Mouse (Mus musculus): ENCODE data around the gene Timd4.

Timd4 gene

DNA sequence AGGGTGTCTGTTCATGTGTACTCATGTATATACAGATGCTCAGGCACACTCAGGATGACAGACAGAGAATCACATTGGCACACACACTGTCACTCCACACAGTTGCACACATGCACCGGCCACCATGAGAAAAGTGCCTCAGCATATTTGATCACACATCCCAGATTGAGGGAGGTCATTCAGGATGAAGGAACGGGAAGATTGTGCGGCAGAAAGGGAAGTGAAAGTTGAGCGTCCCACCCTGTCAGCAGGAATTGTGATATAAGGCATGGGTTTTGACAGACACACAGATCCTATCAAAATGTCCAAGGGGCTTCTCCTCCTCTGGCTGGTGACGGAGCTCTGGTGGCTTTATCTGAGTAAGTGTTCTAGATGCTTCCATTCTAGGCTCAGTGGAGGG lies at the start of gene Timd4:
Timd4 (plus strand) TSS at position 290 of the 400 bp plus-strand sequence.
- no peak for DNase-seq (ENCODE audit: low read depth)

DNA sequence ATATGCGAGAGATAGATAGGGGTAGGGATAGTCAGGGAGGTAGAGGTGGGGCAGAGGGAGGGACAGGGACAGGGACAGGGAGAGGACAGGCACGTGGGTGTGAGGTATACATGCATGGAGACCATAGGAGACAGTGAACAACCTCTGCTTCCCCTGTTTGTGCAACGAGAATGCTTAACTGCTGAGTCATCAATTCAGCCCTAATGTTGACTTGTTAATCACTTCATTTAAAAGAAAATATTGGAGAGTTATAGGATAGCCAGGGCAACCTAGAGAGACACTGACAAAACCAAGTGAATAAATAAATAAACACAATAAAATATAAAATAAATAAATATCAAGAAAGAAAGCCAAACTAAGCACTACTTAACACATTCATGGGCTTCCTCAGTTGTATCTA lies 33.7 kb upstream of the Timd4 start:
- no peak for DNase-seq (ENCODE audit: low read depth)

DNA sequence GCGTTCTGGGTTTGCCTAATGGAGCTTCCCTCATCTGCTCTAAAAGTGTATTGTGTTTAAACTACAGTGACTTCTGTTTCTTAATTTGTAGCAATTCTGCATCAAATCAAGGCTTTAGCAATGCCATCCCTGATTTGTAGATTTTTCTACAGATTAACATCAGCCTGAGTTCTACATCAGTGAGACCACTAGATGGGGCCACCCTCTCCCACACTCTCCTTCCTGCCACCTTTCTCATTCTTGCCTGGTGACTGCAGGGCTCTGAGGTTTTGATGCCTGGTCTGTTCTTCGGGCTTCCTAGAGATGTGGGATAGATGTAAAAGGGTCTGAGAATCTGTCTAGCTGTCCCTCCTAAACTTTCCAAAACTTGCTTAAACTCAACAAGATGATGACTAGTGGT lies 30.8 kb upstream of the Timd4 start:
- no peak for DNase-seq (ENCODE audit: low read depth)

DNA sequence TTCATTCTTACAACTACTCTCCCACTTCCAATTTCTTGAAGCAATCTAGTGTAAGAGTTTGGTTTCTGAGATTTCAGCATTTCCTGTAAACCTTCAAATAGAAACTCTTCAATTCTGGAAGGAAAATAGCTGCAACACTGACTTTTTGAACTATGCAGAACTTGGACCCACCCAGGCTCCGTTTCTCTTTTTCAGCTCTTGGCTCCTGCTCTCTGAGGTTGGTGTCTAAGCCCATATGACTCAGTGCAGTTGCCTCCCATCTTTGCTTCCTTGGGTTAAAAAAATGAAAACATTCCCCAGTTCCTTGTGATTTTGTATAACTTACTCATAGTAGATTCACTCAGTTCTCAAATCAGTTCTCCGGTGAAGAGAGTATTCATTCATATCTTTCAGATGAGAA lies 6.2 kb upstream of the Timd4 start:
- no peak for DNase-seq (ENCODE audit: low read depth)

DNA sequence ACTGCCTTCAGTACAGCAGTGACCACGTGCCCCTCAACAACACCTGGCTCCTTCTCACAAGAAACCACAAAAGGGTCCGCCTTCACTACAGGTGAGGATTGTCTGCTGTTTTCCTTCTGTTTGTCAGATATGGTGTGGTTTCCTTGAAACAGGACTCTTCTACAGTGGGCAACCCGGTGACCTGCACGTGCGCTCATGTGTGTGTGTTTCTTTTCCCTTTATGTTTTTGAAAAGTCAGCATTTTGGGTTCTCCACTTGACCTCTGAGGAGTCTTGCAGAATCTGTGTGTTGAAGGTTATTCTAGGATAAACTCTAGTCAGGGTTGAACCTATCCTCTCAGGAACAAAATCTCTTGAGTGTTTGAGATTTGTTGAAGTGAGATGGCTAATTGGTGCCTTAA lies 7.1 kb downstream of the Timd4 start:
- no peak for DNase-seq (ENCODE audit: low read depth)

DNA sequence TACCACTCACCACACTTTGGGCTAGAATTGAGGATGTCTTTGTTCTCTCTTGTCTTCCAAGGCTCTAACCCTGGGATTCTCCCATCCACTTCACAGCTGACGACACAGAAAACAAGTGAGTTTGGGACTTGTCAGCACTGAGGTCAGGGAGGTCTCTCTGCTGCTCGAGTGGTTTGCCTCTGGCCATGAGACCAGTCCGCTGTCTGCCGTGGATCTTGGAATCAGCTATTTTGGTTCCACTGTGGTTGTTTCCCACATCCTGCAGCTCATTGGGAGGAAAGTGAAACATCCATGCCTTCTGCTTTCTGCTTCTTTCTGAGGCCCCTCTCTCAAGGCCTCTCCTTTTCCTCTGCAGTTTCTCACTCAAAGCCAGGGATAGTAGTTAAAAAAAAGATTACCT lies 9.3 kb downstream of the Timd4 start:
- peak; percentile 1 for DNase-seq (ENCODE audit: low read depth)

DNA sequence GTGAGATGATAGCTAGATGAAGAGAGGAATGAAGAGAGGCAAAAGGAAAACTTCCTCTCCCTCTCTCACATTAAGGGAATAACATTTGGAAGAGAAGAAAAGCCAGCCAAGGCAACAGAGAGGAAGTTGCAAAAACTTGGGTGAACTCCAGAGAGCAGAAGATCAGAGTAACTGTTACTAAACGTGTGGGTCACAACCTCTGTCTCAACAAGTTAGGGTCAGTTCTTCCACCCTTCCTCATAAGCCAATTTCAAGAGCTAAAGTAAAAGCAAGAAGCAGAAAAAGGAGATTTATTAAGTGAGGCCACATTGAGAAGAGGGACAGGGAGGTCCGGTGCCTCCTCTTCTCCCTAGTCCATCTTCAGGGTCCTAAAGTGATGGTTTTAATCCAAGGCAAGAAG lies 19.7 kb downstream of the Timd4 start:
- no peak for DNase-seq (ENCODE audit: low read depth)

DNA sequence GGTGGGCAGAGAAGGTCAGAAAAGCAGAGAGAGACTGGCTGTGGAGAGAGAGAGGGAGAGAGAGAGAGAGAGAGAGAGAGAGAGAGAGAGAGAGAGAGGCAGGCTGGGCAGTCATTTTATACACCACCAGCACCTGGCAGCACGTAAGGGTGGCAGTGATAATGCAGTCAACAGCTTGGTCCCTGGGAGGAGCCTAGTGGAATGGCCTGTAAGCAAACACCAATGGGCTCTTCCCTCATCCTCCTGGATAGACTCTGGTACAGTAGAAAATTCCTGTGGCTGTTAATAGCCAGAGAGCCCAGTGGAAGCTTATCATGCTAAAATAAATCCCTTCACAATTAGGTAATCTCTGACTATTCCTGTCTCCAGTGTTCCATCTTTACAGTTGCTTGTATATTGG lies 24.5 kb downstream of the Timd4 start:
- no peak for DNase-seq (ENCODE audit: low read depth)

DNA sequence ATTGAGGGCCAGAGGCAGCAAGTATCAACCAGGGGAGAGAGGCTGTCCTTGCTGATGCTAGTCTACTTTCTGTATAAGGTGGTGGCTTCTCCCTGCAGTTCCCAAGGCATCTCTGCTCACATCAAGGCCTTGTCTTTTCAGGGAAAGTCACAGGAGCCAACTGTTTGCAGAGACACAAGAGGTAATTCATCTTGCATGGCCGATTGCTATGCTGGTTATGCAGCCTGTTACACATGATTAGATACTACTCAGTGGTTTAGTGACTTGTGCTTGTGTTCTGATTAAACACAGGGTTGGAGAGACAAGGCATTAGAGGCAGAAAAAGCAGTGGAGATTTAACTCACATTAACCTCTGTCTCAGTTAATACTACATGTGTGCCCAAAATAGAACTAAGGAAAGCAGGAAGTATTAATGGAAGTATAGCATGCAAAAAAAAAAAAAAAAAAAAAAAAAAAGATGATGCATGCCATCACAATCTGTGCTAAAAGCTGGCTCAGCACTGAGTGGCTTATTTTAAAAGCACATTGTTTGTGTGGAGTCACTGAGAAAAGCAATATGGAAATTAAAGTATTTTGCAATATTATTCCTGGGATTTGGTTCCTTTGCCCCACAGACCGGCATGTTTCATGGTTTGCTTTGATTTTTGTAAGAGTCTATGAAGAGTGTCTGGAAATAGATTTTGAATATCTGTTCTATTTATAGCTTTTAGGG lies 31.6 kb downstream of the Timd4 start:
- no peak for DNase-seq (ENCODE audit: low read depth)

DNA sequence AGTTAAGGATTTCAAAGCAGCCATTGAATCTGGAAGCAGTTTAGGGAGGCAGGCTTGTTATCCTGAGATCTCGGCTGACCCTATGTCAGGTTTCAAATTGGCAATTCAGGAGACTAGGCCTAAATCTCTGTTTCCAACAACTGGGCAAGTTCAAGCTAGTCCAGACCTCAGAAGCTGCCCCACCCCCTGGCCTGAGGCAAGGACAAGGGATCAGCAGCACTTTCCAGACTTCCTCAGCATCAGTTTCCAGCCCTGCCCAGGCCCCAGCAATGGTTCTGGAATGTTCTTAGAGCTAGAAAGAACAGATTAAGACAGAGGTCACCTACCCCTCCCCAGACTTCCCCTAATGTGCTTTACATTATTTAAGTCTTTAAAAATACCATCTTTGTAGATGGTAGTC lies 36.1 kb downstream of the Timd4 start:
- no peak for DNase-seq (ENCODE audit: low read depth)

DNA sequence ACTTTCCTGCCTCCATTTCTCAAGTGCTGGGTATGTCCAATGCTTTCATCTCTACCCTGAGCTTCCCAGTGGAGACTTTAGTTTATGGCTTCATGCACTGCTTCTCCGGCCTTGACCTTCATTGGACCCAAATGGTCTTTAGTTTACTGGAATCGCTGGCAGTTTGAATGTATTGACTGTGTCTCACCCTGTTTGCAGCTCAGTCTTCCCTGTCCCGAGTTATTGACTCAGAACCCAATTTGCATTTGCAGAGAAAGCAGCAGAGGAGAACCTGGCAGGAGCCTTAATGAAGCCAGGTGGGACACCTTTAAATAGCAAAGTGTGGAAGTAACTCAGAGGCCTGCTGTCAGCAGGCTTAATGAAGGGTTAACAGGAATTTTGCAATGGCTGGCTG lies 37.2 kb downstream of the Timd4 start:
- DNase-seq (ENCODE audit: low read depth): no peak

DNA sequence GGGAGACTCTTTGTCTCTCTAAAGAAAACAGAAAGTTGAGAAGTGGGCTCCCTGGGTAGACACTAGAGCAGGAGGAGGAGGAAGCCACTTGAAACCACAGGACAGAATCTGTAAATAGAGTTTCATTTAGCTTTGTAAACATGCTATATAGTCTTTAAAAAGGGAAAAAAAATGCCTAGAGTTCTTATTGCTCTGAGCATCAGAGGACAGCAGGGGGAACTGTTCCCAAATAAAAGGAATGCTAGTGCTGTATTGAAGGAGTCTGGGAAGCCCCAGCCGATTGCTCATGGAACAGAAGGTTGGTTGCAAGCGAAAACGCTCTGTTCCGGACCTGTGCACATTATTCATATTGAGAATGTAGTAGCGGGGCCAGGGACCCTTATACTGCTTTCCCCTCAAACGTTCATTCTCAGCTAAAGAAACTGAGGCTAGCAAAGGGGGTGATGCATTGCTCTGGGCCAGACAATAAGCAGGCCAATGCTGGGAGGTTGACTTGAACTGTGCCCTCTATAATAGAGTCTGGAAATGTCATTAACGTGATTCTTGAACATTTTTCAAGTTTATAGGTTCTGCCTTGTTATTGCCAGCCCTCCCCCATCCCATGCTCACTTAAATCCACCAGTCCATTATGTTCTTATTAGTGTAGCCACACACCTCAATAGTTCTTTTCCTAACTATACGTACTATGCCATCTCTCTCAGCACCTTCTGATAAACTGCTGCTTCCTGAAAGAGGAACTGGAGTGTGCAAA lies 37.8 kb downstream of the Timd4 start:
- no peak for DNase-seq (ENCODE audit: low read depth)

DNA sequence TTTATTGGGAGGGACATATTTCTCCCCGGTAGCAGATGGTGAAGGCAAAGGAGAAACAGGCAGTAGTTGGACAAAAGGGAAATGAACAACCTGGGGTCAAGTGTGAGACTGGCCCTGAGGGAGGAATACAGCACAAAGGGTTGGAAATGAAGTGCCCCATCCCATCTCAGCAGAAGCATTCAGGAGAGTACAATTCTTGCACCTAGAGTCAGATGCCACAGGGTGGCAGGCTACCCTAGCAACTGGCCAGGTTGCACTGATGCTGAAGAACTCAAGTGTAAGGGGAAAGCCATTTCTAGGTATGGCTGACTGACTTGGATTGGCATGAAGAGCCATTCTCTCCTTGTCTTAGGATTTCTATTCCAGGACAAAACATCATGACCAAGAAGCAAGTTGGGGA lies 54.2 kb downstream of the Timd4 start:
- DNase-seq (ENCODE audit: low read depth): peak; percentile 8

DNA sequence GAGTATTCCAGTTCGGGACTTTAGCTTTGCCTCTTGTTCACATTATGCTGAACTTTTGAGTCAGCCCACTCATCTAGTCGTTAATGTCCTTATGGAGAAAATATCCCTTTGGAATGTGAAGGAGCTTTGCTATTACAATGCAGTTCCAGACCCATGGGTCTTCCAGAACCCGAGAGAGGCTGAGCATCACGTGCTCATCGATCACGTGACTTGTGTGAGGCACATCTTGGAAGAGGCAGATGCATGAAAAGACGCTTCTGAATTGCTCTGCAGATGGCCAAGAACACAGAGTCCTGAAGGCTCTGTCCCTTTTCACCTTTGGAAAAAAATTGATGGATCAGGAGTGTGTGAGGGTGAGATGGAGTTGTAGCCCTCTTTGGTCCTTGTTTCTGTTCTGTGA lies 58.0 kb downstream of the Timd4 start:
- DNase-seq (ENCODE audit: low read depth): no peak

DNA sequence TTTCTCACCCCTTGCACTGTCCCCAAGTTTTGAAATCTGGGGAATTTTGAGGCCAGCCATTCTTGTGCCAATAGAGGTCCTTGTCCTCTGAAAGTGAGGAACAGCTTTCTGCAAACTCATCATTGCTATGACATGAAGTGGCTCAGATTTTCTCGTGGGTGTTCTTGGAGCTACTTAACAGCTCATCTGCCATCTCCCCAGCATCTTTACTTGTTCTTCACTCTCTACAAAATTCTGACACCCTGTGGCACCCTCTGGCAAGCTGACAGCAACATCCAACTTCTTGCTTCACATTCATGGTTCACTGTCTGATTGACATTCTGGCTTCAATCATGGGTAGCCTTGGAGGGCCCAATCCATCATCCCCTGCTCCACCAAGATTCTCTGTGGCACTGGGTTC lies 65.2 kb downstream of the Timd4 start:
- no peak for DNase-seq (ENCODE audit: low read depth)

DNA sequence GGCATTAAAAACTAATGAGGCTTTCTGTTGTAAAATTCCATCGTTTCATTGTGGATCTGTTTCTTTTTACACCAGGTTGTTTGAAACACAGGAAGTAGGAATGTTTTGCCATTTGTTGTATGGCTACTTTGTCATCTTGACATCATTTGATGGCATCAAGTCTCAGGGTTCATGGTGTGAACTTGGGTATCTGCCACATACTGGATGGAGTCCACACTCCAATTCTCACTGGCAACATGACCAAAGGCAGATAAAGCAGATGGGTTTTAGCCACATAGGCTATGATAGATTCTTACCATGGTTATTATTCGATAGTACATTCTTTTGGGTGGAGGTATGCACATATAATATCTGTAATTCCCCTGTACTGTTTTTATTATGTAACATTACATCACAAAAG lies 71.9 kb downstream of the Timd4 start:
- no peak for DNase-seq (ENCODE audit: low read depth)

DNA sequence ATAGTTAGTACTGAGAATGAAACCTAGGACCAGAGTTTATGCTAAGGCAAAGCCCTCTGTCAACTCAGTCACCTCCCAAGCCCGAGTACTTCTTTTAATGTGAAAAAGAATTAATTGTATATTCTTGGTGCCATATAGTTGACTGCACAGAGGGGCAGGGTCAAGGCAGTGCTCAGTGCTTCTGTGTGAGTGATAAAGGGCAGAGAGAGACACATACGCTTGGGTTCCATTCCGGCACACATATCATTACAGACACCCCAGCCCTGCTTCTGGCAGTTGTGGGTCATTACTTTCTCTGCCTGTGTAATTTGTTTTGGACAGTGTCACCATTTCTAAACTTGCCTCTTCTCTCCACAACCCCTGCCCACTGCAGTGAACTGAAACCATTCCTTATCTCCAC lies 78.5 kb downstream of the Timd4 start:
- no peak for DNase-seq (ENCODE audit: low read depth)
